Mouse (Mus musculus): Measurements from ENCODE around the gene Ifrd1. TPM values are rescaled to one million over a fixed set of nuclear protein-coding genes. Genes with fewer than 3 reads are reported as not detected.
A peak's percentile ranks its signal among the peaks of the same experiment; 100 is the strongest.

Gene Ifrd1
- total and polyA plus RNA-seq, 3 experiments, result 14.1 to 87.6 (median 85.1) TPM

- no peak overlapping the region for H3K27ac ChIP-seq
- H3K4me3 ChIP-seq, result no peak overlapping the region
- no peaks in the 10 kb centered on the region for H3K36me3 ChIP-seq (ENCODE audit: control insufficient read depth, insufficient read depth, low read length)
- H3K9ac ChIP-seq (ENCODE audit: low read depth, low read length), result no peak overlapping the region
- intact Hi-C loops (cut with DNase I), result no loop called here
- no peaks in the 10 kb centered on the region for H3K4me1 ChIP-seq (ENCODE audit: control insufficient read depth, insufficient read depth, low read length)
- H3K27me3 ChIP-seq (ENCODE audit: control insufficient read depth, insufficient read depth, low read length), result no peaks in the 10 kb centered on the region
- H3K79me2 ChIP-seq (replicated peaks; ENCODE audit: control insufficient read depth, insufficient read depth, low read length), result no peaks in the 10 kb centered on the region
- 83% methylated on average over 4 of the region's 4 CpGs for WGBS
- no peak for TF ChIP-seq CTCF (IDR thresholded peaks at IDR 0.05)
- TF ChIP-seq POLR2A (IDR thresholded peaks at IDR 0.05; ENCODE audit: insufficient read depth, low read depth, low read length), result no peak
- TF ChIP-seq EP300 (IDR thresholded peaks at IDR 0.05; ENCODE audit: insufficient read depth, low read depth, low read length), result no peak
- DNase-seq, result no peak
These were observed 24.4 kb upstream of the Ifrd1 start for GRCm38 (mm10) chr12:40272710-40273109.

GRCm38 (mm10) chr12:40268313-40268712 is 20.0 kb upstream of the Ifrd1 start:
- H3K36me3 ChIP-seq (ENCODE audit: control insufficient read depth, insufficient read depth, low read length), result no peaks in the 10 kb centered on the region
- intact Hi-C loops (cut with DNase I), result no loop called here
- H3K4me1 ChIP-seq (ENCODE audit: control insufficient read depth, insufficient read depth, low read length), result no peaks in the 10 kb centered on the region
- no peak overlapping the region for H3K27ac ChIP-seq
- TF ChIP-seq CTCF (IDR thresholded peaks at IDR 0.05) (no peak), POLR2A (IDR thresholded peaks at IDR 0.05; ENCODE audit: insufficient read depth, low read depth, low read length) (no peak), EP300 (IDR thresholded peaks at IDR 0.05; ENCODE audit: insufficient read depth, low read depth, low read length) (no peak)
- H3K9ac ChIP-seq (ENCODE audit: low read depth, low read length), result no peak overlapping the region
- no peak overlapping the region for H3K4me3 ChIP-seq
- 55% methylated on average over 2 of the region's 2 CpGs for WGBS
- no peaks in the 10 kb centered on the region for H3K79me2 ChIP-seq (replicated peaks; ENCODE audit: control insufficient read depth, insufficient read depth, low read length)
- DNase-seq, result no peak
- no peaks in the 10 kb centered on the region for H3K27me3 ChIP-seq (ENCODE audit: control insufficient read depth, insufficient read depth, low read length)

DNA sequence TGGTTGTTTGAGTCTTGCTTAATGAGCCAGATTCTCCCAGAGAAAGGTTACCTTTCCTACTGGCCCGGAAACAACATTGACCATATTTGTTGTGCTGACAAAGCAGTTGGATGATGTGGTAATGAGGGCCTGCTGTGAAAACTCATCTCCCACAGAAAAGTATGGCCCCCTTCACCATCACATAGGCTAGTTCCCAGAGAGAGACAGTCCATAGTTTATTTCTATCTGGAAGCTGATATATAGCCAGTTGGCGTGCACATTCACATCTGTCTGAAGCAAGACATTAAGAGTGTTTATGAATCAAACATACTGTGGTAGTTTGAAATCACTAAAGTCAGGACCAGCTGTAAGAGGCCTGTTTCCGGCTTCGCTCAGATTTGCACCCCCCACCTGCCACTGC is 15.4 kb upstream of the Ifrd1 start:
- H3K4me1 ChIP-seq (ENCODE audit: control insufficient read depth, insufficient read depth, low read length), result no peaks in the 10 kb centered on the region
- WGBS, result 94% methylated on average over 4 of the region's 4 CpGs
- no peak for DNase-seq
- TF ChIP-seq EP300 (IDR thresholded peaks at IDR 0.05; ENCODE audit: insufficient read depth, low read depth, low read length) (no peak), CTCF (IDR thresholded peaks at IDR 0.05) (no peak), POLR2A (IDR thresholded peaks at IDR 0.05; ENCODE audit: insufficient read depth, low read depth, low read length) (no peak)
- H3K27me3 ChIP-seq (ENCODE audit: control insufficient read depth, insufficient read depth, low read length), result no peaks in the 10 kb centered on the region
- no peak overlapping the region for H3K4me3 ChIP-seq
- no peaks in the 10 kb centered on the region for H3K79me2 ChIP-seq (replicated peaks; ENCODE audit: control insufficient read depth, insufficient read depth, low read length)
- no peak overlapping the region for H3K9ac ChIP-seq (ENCODE audit: low read depth, low read length)
- no peaks in the 10 kb centered on the region for H3K36me3 ChIP-seq (ENCODE audit: control insufficient read depth, insufficient read depth, low read length)
- H3K27ac ChIP-seq, result no peak overlapping the region
- intact Hi-C loops (cut with DNase I), result no loop called here

DNA sequence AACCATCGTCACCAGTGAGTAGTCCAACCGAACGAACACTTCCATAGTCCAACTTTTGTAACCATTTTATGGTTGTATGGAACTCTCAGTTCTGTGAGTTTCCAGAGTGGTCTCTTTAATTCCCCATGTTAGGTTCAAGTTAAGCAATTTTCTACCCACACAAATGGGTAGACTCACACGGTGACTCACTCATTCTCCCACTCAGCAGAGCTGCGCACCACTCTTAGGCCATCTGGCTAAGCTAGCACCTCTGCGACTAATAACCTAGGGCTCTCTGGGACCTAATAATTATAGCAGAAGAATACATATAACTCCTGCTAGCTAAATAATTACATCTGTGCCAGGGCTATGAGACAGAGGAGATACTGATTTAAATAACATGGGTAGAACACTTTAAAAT is 14.7 kb upstream of the Ifrd1 start:
- 94% methylated on average over 6 of the region's 6 CpGs for WGBS
- Histone ChIP-seq H3K4me3 (no peak overlapping the region), H3K9ac (ENCODE audit: low read depth, low read length) (no peak overlapping the region), H3K27me3 (ENCODE audit: control insufficient read depth, insufficient read depth, low read length) (no peaks in the 10 kb centered on the region), H3K36me3 (ENCODE audit: control insufficient read depth, insufficient read depth, low read length) (no peaks in the 10 kb centered on the region), H3K79me2 (replicated peaks; ENCODE audit: control insufficient read depth, insufficient read depth, low read length) (no peaks in the 10 kb centered on the region), H3K4me1 (ENCODE audit: control insufficient read depth, insufficient read depth, low read length) (no peaks in the 10 kb centered on the region), H3K27ac (no peak overlapping the region)
- intact Hi-C loops (cut with DNase I), result no loop called here
- TF ChIP-seq POLR2A (IDR thresholded peaks at IDR 0.05; ENCODE audit: insufficient read depth, low read depth, low read length), result no peak
- TF ChIP-seq CTCF (IDR thresholded peaks at IDR 0.05), result no peak
- no peak for TF ChIP-seq EP300 (IDR thresholded peaks at IDR 0.05; ENCODE audit: insufficient read depth, low read depth, low read length)
- DNase-seq, result no peak

DNA sequence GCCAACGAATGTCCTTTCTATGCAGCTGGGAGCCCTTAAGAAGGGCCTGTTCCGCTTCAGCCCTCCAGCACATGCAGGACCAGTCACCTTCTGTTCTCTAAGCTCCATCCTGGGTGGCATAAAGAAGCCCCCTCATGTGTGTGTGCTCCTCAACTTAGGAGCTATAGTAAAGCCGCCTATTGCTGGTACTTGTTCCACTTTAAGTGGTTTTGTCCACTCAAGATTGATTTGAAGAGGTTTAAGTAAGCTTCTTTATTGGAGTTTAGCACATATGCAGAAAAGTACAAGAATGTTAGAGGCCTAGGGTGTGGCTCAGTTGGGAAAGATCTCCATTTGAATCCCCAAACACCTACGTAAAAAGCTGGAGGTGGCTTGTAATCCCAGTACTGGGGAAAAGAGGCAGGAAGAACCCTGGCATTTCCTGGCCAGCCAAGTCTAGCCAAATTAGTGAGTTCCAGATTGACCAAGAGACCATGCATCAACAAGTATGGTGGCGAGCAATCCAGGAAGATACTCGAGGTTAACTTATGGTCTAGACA is 10.2 kb upstream of the Ifrd1 start:
- Histone ChIP-seq H3K9ac (ENCODE audit: low read depth, low read length) (no peak overlapping the region), H3K4me3 (no peak overlapping the region), H3K79me2 (replicated peaks; ENCODE audit: control insufficient read depth, insufficient read depth, low read length) (no peaks in the 10 kb centered on the region), H3K4me1 (ENCODE audit: control insufficient read depth, insufficient read depth, low read length) (no peaks in the 10 kb centered on the region; the same call in 1 of the 2 replicates), H3K27ac (no peak overlapping the region), H3K27me3 (ENCODE audit: control insufficient read depth, insufficient read depth, low read length) (no peaks in the 10 kb centered on the region), H3K36me3 (ENCODE audit: control insufficient read depth, insufficient read depth, low read length) (no peaks in the 10 kb centered on the region)
- WGBS, result 91% methylated on average over 6 of the region's 6 CpGs
- no peak for DNase-seq
- no peak for TF ChIP-seq POLR2A (IDR thresholded peaks at IDR 0.05; ENCODE audit: insufficient read depth, low read depth, low read length)
- TF ChIP-seq EP300 (IDR thresholded peaks at IDR 0.05; ENCODE audit: insufficient read depth, low read depth, low read length), result no peak
- TF ChIP-seq CTCF (IDR thresholded peaks at IDR 0.05), result no peak
- intact Hi-C loops (cut with DNase I), result loop anchor here (5.0 kb wide), 1 partner anchor 189 kb away; the partner anchor contains the start of genes Dock4 and Zfp277

DNA sequence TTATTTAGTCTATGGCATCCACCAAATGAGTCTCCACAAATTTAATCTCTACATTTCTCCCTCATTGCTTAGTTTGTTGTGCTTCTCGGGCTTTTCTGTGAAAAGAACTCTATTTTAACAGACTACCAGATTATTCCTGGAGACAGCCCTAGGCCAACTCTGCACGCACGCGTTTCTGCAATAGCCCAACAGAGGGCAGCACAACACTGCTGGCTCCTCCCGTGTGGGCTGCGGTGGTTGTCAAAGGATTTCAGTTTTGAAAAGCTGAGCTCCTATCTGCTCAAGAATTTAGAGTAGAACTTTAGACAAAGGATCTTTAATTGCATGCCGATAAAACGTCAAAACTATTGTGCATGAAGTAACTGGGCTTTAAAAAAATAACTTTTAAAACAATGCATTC is 8.9 kb upstream of the Ifrd1 start:
- WGBS, result under 1% methylated on average over 8 of the region's 8 CpGs
- H3K79me2 ChIP-seq (replicated peaks; ENCODE audit: control insufficient read depth, insufficient read depth, low read length), result no peaks in the 10 kb centered on the region
- 0 out of 2 replicates have a peak overlapping the region, but pooled peaks have one; percentile 18 for H3K4me3 ChIP-seq
- no peaks in the 10 kb centered on the region; the same call in 1 of the 2 replicates for H3K4me1 ChIP-seq (ENCODE audit: control insufficient read depth, insufficient read depth, low read length)
- intact Hi-C loops (cut with DNase I), result loop anchor here (2.0 to 5.0 kb wide), 4 partner anchors 190 to 558 kb away; partner anchors contain the start of genes Dock4 and Zfp277
- TF ChIP-seq POLR2A (IDR thresholded peaks at IDR 0.05; ENCODE audit: insufficient read depth, low read depth, low read length), result no peak
- peak; percentile 72 for TF ChIP-seq EP300 (IDR thresholded peaks at IDR 0.05; ENCODE audit: insufficient read depth, low read depth, low read length)
- no peak; the same call in none of the 2 replicates for TF ChIP-seq CTCF (IDR thresholded peaks at IDR 0.05)
- peak; percentile 77 to 87 for DNase-seq
- H3K9ac ChIP-seq (ENCODE audit: low read depth, low read length), result no peak overlapping the region
- no peaks in the 10 kb centered on the region for H3K27me3 ChIP-seq (ENCODE audit: control insufficient read depth, insufficient read depth, low read length)
- no peaks in the 10 kb centered on the region for H3K36me3 ChIP-seq (ENCODE audit: control insufficient read depth, insufficient read depth, low read length)
- H3K27ac ChIP-seq, result no peak overlapping the region

Measured in heart, adult 2 months (tissue).